Mouse (Mus musculus) cortical plate, adult 2 months (tissue): ENCODE results near the gene Ntn4.

Source experiments
- CTCF ChIP-seq: fragments of 200-500 bp; IDR thresholded peaks from 2 replicates; pipeline ENCODE4 v1.5.1; 2011; ENCODE audit warnings: mild to moderate bottlenecking, control low read depth, low read length; ENCODE audit not compliant: insufficient read depth; ENCODE audit errors: extremely low read depth
- POLR2A ChIP-seq: fragments of 200-500 bp; IDR thresholded peaks from 2 replicates; pipeline ENCODE4 v1.6.1; 2011; ENCODE audit warnings: mild to moderate bottlenecking, low read length, control low read depth; ENCODE audit not compliant: insufficient read depth; ENCODE audit errors: extremely low read depth

GRCm38 (mm10) chr10:93602309-93602708 is 38.2 kb upstream of the Ntn4 start:
- TF ChIP-seq CTCF = no peak
- no peak for TF ChIP-seq POLR2A
